Mouse (Mus musculus): ENCODE data around the gene Prodh2.
A peak's percentile ranks its signal among the peaks of the same experiment; 100 is the strongest.
"Not testable (repeated sequence)": the region's sequence is repeated elsewhere in the genome, so short reads cannot be mapped to it uniquely, and the experiment has no call there.

Gene Prodh2

DNA sequence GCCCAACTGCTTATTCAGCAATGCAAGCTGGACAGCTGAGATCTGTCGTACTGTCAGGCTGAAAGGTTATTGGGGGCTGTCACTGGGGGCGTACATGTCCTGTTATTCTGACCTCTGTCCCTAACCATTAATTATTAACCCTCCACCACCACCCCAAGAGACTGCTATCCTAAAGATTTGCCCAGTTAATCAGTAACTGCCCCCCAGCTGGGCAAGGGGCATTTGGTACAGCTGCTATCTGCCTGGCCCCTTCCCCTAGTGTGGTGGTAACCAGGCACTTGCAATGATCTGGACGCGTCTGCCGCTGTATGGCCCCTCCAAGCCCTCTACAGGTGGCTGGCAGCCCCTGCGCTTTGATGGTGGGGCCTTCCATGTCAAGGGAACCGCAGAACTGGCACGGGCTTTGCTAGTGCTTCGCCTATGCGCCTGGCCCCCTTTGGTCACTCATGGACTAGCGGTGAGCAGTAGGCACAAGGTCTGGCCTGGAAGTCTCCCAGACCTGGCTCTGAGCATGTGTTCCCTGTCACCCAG is at the start of gene Prodh2:
Gene Prodh2, plus strand, starts transcription at position 222 of the 531 bp plus-strand sequence.
- no peak for DNase-seq

DNA sequence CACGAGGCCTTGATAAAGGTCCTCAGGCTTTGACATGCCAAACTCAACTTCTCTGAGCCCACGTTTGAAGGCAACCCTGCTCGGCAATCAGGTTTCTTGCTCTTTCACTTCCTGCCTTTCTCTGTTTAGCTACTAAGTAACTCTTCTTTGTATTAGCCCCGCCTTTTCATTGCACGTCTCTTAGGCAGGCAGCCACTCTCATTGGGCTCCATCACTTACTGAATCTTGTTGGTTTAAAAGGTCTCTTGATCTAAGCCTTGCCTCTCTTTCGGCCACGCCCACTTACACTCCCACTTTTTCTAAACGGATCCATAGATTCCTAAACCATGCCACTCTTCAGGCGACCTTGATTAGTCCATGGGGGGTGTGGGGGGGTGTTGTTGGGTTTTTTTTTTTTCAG is 49.7 kb upstream of the Prodh2 start:
- no peak for DNase-seq

DNA sequence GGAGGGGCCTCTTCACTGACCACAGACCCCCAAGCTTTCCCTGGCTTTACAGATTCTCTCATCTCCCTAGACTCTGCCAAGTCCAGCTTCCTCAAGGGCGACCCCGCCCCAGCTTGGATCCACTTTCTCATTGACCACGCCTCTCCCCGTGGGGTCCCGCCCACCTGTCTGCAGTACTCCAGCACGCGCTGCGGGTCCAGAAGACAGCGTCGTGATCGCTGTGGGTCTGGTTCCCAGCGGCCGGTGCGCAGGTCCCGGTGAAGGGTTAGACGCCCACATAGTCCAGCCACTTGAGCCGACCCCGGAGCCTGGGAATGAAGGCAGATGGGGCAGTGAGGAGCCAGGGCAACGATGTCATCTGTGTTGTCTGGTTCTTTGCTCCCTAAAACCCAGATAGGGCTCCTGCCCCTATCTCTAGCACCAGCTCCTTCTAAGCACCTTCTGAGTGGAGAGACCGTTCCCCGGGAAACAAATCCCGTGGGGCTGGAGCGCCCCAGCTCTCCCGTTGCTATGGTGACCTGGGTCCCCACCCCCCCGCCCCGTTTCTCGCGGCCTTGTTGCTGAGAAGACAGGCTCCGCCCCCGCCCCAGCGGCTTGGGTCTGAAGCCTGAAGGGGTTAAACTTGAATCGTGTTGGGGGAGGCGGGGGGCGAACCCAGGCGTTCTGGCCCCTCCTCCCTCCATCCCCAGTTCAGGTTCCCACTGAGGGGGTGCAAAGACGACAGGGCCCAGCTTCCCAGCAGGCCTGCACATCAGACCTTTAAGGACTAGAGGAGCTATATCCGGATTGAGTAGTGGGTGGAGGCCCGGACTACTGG is 49.1 kb upstream of the Prodh2 start:
- no peak for DNase-seq

DNA sequence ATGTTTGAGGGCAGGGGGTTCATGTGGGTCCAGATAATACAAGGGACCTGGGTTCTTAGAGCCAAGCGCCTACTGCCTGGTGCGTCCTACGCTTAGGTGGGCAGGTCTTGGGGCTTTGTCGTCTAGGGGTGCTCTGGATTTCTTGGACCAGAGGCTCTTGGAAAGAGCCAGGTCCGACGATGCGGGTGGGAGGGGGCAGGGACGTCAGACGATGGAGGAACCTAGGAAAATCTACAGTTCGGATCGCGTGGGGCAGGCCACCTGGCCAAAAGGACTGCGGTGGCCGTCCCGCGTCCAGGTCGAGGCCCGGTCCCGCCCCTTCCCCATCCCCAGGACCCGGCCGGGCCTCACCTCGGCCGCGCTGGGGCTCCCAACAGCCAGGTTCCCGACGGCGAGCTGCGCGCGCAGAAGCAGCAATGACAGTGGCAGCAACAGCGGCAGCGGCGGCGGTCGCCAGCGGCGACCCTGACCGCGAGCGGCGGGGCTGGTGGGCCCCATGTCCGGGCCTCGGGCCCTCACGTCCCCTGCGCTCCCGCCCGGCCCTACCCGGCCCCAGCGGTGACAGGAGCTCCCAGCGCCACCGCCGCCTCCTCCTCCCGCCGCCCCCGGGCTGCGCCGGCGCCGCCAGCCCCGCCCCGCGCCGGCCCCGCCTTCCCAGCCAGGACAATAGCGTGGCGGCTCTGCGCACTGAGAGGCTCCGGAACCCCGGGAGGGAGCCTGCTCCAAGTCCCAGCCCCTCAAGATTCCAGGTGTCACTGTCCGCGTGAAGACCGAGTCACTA is 48.3 kb upstream of the Prodh2 start, which contains the start of gene Aplp1:
Gene Aplp1, minus strand, starts transcription at position 565 of the 781 bp plus-strand sequence.
- peak; percentile 51 for DNase-seq

DNA sequence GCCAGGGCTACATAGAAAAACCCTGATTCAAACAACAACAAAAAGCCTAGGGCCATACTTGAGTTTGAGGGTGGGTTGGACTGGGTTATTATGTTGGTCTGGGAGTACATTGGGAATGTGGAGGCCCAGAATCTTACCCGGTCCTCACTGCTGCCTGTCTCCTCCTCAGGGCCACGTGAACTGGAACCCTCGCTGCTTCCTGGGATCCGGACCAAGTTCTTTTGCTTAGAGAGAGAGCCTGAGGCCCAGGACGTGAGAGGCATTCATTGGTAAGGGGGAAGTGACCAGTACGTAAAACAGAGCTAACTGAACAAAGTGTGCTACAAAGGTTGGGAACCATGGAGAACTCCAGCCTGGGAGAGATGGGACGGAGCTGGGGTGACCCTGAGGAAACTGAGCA is 43.2 kb upstream of the Prodh2 start:
- no peak for DNase-seq

DNA sequence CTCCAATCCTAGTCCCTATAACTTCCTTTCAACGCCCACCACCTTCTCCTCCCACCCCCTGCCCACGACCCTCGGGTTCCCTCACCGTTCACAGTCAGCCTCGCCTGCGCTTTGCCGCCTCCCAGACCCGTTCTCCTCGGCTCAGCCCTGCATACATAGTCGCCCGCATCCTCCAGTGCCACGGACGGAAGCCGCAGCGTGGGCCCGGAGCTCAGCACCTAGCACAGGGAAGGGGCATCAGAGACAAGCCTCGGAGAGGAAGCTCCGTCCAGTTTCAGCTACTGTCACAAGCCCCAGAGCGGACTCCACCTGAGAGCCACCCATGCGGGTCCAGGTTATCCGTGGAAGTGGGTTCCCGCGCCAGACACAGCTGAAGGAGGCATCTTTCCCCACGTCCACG is 40.1 kb upstream of the Prodh2 start:
- DNase-seq = no peak

DNA sequence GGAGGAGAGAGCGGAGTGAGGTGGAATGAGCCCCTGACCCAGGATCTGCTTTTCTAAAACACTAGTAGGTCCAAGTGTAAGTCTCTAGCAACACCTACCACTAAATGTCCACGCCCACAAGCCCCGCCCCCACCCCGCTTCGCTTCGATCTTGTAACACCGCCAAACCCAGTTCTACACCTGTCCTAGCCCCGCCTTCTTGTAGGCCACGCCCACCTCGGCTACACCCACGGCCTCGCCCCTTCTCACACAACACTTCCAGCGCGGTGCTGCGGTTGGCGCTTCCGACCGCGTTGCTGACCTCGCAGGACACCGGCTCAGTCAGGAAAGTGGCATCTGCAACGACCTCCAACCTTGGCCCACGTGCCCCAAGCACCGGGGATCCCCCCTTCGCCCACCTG is 39.7 kb upstream of the Prodh2 start:
- peak; percentile 48 for DNase-seq

DNA sequence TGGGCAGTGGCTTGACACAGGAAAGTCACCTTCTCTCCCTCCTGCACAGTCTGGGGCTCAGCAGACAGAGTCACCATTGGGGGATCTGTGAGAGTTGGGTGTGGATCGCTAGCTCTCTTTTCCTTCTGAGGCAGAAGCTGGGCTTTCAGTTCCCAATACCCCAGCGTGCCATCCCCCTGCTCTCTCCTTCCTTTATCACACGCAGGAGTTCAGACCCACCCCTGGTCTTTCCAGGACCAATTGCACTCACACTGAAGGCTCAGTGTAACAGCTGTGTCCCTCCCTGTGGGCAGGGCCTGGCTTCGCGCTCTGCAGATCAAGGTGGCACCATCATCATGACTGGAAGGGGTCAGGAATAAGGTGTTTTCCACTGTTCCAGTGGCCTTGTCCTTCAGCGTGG is 39.2 kb upstream of the Prodh2 start:
- DNase-seq = no peak

DNA sequence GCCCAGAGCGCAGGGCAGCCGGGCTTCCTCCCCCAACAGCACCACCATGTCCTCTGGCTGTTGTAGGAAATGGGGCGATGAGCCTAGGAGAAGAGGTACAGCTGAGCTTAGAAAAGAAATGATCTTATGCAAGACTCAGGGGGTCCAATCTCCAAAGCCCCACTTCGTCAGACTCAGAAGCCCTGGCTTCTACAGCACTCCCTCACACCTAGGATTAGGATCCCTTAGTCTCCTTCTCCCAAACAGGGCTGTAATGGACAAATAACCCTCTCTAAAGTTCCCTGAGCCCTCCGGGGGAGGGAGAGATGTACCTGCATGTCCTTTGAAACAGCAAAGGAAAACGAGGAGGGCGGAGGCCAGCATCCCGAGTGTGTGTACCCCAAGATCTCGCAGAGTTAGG is 36.9 kb upstream of the Prodh2 start:
- DNase-seq = no peak

DNA sequence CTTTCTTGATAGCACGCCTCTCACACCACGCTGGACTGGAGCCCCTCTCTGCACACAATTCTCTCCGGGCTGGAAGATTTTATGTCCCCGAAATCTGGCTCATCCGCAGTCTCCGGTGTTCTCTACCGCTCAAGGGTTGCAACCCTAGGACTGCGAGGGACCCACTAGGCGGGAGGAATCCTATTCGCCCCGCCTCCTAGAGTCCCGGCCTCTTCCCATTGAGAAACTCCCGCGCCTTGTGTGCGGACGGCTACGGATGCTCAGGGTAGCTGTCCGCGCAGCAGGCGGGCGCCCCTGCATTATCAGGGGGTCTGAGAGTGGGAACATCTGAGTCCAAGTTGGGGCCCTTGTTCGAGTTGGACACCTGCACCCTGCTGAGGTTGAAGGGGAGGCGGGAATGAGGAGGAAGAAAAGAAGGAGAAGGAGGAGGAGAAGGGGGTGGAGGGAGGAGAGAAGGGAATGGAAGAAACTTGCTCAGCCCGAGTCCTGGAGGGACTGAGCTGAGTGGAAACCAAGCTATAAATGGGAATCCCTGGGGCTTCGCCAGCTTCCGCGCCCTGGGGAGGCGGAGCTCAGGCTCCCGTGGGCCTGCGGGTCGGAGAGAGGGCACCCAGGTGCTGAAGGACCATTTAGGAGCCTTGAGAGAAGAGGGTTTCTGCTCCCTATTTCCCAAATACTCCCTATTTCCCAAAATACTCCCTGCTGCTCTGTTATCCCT is 36.4 kb upstream of the Prodh2 start:
- DNase-seq = no peak

DNA sequence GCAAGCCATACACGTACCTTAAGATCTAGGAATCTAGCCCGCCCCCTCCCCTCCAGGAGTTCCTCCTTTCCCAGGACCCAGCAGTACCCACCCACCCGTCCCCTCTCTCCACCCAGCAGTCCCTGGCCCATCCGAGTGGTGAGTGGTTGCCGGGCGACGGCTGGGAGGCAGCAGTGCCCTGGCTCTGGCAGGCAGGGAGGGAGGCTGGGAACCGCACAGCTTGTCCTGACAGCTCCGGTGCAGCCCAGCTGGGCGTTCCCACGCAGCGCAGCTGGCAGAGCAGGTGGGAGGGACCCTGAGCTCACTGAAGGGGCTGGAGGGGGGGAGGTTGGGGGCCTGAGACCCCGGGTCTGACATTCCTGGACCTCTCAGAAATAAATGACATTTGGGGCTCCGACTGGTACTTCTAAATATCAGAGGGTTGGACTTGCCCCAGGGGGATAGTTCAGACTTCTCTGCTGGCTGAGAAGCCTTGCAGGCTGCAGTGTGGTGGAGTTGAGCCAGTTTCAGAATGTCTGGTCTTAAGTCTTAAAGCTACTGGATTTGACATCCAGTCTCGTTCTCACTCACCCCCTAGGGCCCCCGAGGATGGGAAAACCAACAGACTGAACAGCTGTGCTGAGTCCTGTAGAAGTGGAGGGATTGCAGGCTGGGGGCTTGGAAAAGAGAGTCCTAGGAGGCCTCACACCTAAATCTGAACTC is 35.6 kb upstream of the Prodh2 start, which contains the start of the genes Kirrel2 and Nphs1:
Gene Kirrel2, minus strand, starts transcription at position 62 of the 702 bp plus-strand sequence.
Gene Nphs1, plus strand, starts transcription at position 687 of the 702 bp plus-strand sequence.
- DNase-seq = no peak

DNA sequence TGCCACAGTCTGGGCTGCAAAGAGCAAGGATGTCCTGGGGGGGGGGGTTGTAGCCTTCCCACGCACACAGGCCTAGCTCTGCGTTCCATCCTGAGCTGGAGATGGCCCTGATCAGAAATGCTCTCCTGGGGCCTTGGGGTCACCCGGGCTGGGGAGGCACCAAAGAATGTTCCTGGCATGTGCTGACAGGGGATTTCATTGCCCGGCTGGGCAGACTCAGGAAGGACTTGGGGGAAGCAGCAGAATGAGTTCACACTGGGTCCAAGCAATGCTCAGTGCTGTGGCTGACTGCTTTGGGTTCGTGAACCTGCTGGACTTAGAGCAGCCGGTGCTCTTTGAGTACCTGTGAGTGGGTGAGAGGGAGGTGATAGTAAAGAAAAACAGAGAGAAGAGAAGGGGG is 33.9 kb upstream of the Prodh2 start:
- DNase-seq = no peak

DNA sequence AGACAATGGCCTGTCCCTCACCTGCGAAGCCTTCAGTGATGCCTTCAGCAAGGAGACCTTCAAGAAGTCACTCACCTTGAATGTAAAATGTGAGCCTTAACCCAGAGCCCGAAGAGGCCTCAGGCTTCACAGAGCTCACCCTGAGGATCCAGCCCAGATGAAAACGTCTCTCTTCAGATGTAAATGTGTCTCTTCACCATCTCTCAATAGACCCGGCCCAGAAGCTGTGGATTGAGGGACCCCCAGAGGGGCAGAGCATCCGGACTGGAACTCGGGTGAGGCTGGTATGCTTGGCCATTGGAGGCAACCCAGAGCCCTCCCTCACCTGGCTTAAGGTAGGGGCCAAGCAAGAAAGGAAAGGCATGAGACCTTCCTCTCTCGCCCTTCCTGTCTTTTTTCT is 29.9 kb upstream of the Prodh2 start:
- no peak for DNase-seq

DNA sequence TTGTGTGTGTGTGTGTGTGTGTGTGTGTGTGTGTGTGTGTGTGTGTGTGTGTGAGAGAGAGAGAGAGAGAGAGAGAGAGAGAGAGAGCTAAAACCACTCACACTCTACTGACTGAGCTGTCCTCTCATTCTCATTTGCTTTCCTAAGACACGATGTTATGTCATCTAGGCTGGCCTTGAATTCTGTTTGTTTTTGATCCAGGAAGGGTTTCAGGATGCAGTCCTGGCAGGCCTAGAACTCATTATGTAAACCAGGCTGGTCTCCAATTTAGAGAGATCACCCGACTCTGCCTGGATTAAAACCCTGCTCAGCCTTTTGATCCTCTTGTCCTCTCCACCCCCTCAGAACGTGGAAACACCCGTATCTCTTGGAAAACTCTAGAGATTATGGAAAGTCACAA is 29.4 kb upstream of the Prodh2 start:
- no peak for DNase-seq

DNA sequence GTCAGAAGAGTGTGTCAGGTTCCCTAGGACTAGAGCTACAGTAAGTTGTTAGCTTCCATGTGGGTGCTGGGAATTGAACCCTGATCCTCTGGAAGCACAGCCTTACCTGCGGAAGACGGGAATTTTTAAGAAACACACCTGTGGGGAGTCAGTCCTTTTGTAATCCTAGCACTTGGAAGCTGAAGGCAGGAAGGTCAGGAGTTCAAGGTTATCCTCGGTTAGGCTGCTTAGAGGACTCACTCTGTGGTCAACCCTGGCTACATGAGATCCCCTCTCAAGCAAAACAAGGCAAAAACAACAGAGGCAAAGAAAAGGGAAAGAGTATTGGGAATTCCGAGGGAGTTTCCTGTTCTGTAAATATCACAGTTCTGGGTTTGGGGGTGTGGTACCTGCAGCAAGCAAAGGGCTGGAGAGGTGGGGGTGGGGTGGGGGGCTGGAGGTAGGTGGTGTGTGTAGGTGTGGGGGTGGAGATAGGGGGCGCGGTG is 28.6 kb upstream of the Prodh2 start:
- DNase-seq = no peak

DNA sequence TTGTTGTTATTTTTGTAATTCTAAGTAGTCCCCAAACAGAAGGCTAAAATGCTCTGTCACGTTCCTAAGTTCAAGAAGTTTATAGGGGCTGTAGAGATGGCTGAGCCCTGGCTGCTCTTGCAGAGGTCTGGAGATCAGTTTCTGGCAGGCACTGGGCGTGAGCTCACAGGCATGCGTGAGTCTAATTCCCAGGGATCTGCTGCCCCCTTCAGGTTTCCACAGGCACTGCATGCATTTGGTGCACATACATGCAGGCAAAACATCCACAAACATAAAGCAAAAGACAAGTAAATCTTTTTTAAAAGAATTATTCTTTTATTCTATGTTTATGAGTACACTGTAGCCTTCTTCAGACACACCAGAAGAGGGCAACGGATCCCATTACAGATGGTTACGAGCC is 21.0 kb upstream of the Prodh2 start:
- DNase-seq = peak; percentile 61

DNA sequence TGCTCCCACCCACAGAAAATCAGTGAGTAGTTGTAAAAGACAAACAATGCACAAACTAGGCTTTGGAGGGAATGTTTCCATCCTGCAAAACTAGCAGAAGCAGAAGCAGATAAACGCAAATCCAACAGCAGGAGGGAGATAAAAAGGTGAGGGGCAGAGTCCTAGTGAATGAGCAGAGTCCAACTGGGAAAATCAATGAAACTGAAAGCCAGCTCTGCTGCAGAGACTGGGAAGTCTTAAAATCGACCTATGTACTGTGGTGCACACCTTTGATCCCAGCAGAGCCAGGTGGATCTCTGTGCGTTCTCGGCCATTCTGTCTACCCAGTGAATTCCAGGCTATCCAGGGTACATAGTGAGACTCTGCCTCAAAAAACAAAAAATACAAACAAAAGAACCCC is 18.4 kb upstream of the Prodh2 start:
- no peak for DNase-seq

DNA sequence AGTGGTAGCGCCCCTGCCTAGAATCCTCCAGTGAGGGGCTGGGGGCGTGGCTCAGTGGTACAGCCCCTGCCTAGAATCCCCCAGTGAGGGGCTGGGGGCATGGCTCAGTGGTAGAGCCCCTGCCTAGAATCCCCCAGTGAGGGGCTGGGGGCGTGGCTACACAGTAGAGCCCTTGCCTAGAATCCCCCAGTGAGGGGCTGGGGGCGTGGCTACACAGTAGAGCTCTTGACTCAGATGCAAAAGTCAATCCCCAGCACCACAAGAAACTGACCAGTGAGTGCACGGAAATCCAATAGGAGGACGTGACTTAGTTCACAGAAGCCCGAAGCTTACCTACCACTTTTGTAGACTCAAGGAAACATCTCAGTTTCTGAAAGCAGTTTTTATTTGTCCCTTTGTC is 17.3 kb upstream of the Prodh2 start:
- not testable (repeated sequence) for DNase-seq

DNA sequence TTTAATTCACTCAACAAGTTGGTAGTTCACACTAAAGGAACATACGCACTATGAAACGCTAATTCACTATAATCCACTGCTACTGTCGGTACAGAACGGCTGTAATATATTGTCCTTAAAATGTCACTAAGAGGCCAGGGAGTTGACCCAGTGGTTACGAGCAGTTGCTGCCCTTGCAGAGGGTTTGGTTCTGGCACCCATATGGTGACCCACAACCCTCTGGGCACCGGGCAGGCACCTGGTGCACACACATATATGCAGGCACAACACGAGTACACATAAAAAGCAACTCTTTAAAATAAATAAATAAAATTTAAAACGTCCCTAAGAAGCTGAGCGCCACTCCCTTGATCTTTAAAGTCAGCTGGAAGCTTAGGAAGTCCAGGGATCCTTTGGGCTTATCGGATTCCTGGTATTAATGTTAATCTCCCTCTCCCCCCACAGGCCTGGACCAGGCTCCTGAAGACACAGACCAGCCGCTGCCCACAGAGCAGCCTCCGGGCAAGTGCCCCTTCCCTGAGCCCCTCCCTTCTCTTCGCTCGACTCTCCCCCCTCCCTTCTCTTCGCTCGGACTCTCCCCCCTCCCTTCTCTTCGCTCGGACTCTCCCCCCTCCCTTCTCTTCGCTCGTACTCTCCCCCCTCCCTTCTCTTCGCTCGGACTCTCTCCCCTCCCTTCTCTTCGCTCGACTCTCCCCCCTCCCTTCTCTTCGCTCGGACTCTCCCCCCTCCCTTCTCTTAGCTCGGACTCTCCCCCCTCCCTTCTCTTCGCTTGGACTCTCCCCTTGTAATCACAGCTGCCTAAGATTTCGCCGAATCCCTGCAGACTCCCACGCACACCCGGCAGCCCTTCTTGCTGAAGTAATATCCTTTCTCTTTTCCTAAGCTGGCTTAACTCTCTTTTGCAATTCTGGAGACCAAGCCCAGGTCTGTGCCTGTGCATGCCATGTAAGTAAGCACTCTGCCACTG is 15.7 kb upstream of the Prodh2 start:
- DNase-seq = no peak

DNA sequence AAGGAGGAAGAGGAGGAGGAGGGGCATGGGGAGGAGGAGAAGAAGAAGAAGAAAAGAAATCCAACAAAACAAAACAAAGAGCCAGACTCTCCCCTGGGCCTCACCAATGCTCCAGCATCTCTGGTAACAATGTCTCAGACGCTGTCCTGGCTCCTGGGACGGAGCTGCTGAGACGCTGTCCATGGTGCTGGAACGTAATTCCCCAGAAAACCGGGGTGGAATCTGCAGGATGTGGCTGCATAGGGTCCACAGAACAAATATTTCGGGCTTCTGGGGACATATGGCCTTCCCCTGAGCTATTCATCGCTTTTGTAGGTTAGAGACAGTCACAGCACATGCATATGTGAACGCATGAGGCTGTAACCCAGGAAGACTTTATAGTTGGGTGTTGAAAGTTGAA is 9.2 kb upstream of the Prodh2 start:
- no peak for DNase-seq

Measured in thymus, postnatal 25 days (tissue).